Mouse (Mus musculus): ENCODE measurements around the gene Sox5. TPM values are rescaled to one million over a fixed set of nuclear protein-coding genes. Genes with fewer than 3 reads are reported as not detected.

The Sox5 gene
- total RNA-seq, 2 experiments from 2014 or later, result 1.9 to 2.5 TPM

DNA sequence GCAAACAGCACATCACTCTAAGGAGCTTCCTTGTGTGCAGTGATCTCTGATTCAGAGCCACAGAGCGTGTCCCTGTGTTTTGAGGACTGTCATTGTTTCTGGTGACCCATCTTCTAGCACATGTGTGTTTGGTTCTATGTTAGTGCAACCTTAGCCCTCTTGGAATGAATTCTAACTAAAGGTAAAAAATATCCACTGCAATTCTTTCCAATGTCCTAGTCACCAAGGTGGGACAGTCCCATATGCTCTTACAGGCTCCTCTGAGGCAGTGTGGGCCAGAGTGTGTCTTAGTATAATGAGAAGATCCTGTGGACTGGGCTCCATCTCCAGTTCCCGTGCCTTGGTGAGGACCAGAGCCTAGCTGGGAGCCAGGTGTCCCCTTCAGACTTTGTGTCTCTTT, 748.6 kb downstream of the Sox5 start:
- DNase-seq, result no peak

DNA sequence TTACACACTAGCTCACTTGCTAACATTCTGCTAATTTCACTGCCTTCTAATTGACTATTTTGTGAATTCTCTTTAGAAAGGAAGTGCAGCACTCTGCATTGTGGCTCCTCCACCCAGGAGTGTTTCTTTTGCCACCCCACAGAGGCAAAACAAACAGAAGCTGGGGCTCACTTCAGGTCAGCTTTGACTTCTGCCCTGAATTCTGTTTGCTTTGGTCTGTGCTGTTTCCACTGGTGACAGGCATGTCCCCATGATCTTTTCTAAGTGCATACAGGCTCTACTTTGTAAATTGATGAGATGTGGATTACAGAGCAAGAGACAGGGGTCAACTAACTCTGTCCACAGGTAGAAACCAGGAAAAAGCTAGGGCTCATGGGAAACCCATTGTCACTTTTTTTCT, 764.8 kb downstream of the Sox5 start:
- DNase-seq, result no peak

DNA sequence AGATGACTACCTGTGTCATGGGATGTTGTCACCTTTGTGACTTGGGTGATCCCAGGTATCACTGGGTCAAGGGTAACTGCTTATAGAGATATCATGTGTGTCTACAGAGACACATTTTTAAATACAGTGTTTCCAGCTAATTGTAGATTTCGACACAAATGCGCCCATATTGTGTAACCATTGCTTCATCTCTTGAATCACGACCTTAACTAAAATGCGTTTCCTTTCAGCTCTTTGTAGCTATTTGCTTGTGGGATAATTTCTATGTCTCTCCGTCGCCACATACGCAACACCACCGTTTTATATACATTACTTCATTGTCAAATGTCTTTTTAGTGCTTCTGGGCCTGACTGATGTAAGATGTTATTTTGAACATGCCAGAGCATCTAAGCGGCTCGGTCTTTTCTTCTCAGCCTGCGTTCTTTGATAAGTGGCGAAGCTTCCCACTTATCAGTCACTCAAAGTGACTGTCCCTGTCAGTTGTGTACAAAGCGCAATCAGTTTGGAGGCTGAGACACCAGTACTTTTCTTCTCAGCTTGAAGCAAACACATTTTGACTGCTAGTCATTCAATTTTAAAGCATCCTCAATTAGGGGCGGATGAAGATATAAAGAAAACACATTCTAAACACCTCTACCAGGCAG, 769.8 kb downstream of the Sox5 start:
- no peak for DNase-seq

DNA sequence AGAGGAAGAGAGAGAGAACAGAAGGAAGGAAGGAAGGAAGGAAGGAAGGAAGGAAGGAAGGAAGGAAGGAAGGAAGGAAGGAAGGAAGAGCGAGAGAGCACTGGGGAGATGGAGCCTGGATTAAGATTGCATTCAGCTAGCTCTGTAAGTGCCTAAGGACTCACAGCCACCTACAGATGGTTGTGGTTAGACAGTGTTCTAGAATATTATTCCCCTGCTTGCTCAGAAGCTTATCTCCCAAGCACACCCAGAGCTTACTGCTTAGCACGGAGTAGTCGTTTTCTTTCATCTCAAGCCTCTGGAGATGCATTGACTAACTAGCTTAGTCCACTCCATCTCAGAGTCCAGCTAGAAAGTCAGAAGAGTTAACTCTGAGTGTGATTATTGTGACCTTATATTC, 770.8 kb downstream of the Sox5 start:
- no peak for DNase-seq

DNA sequence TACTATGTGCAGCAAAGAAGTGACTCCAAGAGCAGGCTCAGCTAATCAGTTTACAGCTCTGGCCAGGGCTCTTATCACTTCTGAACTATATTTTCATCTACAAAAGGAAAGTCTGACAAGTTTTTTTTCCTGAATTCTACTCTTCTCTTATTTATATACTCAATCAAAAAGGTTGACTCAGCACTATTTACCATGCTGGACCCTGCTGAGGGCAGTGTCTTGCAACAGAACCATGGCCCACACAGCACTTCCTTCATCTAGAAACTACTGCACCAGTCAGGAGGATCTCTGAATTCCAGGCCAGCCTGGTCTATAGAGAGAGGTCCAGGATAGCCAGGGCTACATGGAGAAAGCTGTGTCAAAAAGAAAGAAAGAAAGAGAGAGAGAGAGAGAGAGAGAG, 771.5 kb downstream of the Sox5 start:
- DNase-seq, result no peak

DNA sequence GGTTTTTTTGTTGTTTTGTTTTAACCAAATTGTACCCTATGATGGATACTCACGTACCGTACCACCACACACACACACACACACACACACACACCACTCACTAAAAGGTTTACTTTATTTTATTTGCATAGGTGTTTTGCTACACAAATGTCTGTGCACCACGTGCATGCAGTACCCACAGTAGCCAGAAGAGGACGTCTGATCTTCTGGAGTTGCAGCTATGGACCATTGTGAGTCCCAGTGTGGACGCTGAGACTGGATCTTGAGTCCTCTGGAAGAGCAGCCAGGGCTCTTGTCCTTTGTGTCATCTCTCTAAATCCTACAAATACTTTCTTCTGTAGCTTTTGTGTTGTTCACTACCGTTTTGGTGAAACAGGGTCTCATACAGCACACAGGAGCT, 776.6 kb downstream of the Sox5 start:
- DNase-seq, result no peak

DNA sequence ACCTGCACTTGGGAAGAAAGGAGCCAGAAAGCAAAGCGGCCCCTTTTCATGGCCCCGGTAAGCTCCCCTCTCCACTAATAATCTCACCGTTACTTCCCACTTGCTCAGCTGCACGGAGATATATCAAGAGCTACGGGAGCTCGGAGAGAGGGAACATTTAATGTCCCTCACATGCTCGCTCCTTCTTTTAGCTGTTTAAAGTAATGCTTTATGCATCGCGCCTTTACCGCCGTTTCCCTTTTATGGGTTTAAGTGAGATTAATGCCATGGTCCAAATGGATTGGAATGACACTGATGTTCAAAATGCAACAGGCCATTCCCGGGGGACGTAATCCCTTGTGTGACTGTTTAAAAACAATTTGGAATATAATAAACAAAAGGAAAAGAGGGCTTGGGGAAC, 783.6 kb downstream of the Sox5 start:
- DNase-seq, result no peak

DNA sequence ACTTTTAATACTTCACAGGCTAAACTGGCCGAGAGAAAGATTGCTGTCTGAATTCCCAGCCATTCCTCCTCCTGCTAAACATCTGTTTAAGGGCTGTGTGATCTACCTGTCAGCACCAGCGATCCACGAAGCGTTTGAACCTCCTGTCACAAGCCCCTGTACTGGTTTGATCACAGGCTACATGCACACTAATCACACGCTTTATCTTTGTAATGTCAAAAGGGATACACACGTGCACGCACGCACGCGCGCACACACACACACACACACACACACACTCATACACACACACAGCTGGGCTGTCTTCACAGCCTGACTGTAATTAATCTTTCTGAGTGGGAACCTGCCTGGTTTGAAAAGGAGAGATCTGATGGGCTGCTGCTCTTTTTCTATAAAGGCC, 784.2 kb downstream of the Sox5 start:
- DNase-seq, result no peak

DNA sequence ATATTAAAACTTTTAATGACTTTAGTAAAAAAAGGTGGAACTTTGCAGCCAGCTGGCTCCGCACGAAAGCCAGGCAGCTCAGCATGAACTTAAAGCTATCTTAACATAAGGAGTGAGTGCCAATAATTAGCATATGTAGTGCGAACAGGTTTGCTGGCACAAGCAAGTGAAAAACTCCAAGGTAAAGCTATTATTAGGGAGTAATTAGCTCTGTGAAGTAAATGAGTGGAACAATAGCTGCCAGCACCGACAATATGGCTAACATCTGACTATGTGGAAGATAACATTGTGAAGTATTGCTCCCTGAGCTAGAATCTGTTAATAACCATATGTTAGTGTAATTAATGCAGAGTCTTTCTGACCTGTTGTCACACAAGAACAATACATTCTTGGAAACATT, 786.7 kb downstream of the Sox5 start:
- DNase-seq, result no peak

DNA sequence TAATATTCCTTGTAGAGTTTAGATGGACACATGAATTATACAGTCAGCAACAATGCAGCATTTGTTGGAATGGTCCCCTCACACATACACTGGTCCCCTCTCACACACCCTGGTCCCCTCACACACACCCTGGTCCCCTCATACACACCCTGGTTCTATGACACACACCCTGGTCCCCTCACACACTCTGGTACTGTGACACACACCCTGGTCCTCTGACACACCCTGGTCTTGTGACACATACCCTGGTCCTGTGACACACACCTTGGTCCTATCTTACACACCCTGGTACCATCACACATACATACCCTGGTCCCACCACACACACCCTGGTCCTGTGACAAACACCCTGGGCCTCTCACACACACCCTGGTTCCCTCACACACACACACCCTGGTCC, 794.2 kb downstream of the Sox5 start:
- DNase-seq, result no peak

DNA sequence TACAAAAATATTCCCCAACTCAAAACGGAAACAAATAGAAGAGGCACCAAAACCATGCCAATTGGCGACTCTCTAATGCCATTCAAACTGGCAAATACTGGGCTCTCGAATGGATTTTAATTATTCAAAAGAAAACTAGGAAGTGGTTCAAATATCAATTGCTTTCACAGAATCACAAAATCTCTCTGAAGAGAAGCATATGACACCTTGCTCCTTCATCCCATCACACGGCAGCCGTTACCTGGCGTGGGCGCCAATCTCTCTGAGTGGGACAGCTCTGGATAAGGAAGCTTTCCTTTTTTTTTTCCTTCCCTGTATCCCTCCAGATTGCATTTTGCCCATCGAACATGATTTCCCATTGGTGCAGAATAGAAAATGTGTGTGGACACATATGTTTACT, 801.6 kb downstream of the Sox5 start:
- no peak for DNase-seq

DNA sequence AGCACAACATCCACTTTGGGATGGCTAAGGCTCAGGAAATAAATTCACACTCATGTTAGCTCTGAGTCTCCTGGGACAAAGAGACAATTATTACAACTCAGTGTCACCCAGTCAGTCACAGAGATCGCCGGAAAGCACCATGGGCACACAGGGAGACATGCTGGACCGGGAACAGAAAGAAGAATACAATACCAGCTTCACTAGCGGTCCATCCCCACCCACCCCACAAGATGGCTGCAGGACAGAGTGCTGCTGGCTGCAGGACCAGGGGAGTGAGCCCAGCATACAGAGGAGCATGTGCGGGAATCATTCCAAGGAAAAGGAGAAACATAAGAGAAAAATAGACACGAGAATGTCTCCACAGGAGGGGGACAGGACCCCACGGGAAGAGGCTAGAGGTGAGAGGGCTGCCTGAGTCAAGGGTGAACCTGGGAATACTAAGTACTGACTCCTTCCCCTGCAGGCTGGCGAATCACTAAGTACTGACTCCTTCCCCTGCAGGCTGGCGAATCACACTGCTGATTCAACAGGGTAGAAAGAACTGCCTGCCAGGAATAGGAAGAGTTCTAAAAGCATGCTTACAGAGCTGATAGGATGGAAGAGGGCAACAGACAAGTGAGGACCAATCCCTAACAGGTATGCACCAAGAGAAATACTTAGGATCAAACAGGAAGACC, 813.9 kb downstream of the Sox5 start:
- no peak for DNase-seq

DNA sequence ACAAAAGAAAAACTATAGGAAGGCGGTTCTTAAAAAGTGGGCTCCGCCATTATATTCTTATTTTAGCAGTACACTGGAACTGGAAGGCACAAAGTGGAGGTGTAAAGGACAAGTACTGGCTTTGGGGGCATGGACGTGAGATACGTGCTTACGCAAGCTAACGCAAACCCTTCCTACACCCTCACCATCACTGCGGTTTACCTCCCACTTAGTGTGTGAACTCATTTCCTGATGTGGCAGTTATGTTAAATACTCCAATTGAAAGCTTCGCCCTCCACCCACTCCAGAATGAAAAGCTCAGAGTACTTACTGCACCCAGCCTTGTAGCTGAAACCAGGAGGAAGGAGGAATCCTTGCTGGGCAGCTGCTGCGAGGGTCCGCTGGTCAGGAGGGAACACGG, 821.3 kb downstream of the Sox5 start:
- no peak for DNase-seq

DNA sequence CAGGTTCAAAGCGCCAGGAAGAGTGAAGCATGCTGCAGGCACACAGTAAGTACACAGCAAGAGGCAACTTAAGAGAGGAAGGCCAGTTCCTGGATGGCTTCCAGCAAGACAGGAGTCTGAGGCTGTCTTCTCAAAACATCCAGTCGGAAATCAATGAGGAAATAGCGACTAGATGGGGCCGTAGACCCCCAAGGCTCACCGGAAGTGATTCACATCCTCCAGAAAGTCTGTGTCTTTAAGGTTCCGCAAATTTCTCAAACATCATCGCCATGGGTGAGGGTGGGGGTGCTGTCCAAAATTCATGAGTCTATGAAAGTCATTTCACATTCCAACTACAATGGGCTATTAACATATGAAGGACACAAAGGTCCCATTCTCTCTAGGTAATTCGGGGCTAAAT, 821.7 kb downstream of the Sox5 start:
- DNase-seq, result no peak

DNA sequence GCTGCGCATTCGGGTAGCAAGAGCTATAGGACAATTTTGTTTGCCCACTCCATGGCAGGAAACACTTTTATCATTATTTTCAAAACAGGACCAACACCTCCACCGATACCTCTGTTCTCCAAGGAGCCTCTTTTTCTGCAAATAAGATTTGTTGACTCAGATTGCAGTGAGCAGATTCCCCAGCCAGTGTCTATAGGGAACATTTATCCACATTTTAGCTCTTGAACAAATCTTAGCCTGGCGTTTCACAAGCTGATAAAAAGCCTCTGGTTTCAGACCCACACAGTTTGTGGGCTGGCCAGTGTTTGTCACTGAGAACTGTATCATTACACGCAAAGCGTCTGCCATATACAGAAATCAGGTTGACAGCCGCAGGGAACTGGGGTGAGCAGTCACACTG, 823.4 kb downstream of the Sox5 start:
- DNase-seq, result no peak

DNA sequence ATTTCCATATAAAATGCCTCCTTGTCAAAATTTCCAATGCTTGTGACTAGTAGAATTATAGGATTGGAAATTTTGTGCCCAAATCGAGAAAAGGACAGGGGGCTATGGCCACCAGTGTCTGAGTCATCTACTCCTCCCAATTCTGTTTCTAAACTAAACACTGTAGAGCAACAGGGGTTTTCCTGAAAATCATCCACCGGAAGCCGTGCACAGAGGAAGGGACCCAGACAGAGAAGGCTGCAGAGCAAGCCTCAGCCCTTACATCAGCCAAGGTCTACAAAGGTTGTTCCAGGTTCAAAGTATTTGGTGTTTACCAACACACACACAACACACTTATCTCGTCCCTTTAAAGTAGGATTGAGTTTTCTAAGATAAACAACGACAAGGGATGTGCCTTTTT, 824.7 kb downstream of the Sox5 start:
- DNase-seq, result no peak

DNA sequence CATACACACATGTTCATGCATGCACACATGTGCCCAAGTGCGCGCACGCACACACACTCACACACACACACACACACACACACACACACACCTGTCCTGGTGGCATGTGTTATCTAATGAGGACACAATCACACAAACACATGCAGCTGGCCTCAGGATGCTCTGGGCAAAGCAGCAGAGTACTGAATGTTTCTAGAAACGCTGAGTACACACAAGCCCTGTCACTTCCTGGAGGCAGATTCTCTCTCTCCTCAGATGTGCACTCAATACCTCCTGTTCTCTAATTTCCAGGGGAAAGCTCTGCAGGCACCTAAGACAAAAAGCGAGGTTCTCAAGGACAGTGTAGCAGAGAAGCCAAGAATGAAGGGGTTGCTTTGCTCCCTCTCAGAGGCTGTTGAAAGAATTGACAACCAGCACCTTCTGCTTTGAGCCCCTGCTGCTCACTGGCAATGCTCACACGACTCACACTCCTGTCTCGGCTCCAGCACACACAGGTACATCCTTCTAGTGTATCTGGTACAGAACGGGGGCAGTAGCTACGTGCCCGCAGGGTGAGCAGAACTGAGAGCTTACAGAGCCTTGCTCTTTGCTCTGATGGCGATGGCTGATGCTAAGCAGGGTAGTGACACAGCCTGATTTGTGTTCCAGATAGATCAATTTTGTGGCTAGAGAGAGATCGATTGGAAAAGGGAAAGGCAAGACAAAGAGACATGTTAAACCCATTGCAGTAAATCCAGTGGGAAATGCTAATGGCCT, 833.0 kb downstream of the Sox5 start:
- no peak for DNase-seq

DNA sequence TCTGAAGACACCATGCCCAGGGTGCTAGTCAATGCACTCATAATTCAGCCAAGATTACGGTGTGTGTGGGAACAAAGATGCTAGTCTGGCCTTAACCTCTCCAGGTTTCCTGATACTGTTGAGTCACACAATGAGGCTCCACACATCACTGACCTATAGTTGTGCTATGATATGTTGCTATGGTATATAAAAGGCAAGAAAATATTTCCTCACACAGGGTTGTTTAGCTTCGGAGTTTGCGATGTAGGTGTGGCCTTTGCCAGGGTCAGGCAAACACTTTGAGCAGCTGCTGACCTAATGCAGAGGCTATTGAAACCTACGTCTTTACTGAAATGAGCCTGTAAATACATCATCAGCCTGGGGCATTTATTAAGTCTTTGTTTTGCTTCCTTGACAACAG, 833.7 kb downstream of the Sox5 start:
- no peak for DNase-seq

DNA sequence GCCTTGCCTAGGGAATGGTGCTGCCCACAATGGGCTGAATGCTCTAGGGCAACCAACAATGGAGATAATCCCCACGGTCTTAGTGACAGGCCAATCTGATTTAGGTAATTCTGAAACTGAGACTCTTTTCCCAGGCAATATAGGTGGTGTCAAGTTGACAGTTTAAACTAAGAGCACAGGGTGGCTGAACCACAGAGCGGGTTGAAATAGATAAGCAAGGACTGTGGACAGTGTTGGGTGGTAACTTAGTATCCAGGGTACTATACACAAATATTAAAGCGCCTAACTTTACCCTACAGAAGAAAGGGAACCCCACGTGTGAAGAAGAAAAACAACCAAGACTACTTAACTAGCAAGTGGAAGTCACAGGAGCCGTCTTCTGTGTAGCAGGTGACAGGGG, 838.7 kb downstream of the Sox5 start:
- no peak for DNase-seq

DNA sequence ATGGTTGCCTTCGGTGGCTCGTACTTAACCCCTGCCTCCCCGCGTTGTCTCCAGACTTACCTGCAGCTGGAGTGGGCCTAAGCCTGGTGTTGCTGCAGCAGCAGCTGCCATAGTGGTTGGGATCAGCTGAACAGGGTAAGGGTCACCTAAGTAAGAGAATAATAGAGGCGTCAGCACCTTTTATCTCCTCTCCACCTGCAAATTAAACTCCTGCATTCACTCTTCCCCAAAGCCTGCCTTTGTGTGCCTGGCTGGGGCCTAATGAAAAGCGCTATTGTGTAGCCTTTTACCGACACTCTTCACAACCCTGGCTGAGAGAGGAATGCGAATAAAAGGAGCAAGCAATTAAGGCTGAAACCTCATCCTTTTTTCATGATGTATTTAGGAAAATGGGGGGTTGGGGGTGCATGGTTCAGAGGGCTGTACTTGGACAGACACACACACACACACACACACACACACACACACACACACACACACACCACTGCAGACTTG, 840.4 kb downstream of the Sox5 start:
- no peak for DNase-seq

DNA sequence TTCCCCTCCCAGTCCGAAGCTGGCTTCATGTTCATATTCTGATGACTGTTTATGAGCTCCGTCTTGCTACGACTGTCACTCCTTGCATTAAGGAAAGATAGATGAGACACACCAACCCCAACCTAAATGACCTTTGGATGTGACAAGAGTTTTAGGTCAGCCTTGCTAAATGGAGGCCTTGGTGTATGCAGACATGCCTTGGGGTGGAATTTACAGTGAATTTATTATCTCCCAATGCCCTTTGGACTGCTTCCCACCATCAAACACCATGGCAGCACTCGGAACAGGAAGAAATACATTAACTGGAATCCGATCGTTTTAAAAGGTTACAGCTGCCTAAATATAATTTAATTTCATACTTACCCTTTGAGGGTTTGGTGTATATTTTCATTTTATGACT, 858.6 kb downstream of the Sox5 start:
- no peak for DNase-seq

DNA sequence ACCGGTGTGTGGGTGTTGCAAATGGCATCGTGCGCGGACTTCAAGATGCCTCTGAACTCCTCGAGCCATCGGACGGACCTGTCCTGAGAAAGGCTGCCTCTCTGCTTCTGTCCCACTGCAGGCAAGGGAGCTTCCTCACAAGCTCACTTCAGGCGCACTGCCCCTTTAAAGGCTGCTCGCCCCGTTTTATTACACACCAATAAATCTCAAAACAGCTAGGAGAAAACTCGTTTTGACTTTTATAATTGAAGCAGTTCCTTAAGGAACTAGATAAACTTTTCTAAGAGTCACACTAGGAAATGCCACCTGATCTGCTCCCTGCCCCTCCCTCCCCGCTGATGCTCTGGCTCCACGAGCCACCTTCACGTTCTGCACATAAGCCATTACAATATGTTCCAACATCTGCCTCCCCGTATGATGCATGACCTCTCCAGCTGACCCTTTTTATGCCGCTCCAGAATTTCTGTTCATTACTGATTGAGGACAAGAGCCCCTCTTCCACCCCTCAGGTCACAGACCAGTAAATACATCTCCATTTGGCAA, 863.3 kb downstream of the Sox5 start:
- no peak for DNase-seq

DNA sequence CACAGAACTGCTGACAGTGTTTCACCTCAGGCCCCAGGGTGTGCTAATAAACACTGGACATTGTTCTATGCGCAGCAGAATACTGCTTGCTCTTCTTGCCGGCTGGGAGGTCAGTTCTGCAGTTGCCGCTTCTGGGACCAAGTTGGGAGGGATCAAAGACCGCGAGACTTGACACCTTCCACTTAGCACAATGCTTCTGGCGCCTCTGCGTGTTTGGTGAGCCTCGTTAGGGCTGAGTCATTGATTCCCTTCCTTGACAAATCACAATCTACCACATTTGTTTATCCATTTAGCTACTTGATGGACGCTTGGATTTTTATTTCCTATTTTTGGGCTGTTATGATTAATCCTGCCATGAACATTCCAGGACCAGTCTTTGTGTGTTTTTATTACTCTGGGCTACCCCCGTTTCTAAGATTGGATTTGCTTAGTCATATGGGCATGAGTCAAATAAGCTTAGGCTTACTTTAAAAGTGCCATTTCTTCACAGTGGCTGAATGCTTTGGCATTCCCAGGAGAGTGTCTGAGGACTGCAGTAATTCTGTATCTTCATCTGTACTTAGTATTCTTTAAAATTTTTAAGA, 865.5 kb downstream of the Sox5 start:
- no peak for DNase-seq

Data from gastrocnemius, postnatal 10 days (tissue).